Mouse (Mus musculus) heart, embryonic 15.5 days (tissue): ENCODE measurements around the gene Olfr686. TPM values are rescaled to one million over a fixed set of nuclear protein-coding genes. Genes with fewer than 3 reads are reported as not detected.

ENCODE experiments used
- ATAC-seq: fragments of 200-750 bp; cut with Nextera tagmentation; replicated peaks from 2 replicates; pipeline ENCODE4 v1.8.0; 2017; ENCODE audit warnings: low read depth, moderate TSS enrichment; ENCODE audit not compliant: insufficient number of reproducible peaks, insufficient read depth, low FRiP score
- H3K27ac ChIP-seq: fragments of 300-500 bp; sonication (generic); 2 replicates; pipeline ENCODE4 v1.5.1; 2015; ENCODE audit warnings: mild to moderate bottlenecking, inconsistent platforms
- H3K27me3 ChIP-seq: fragments of 300-500 bp; sonication (generic); 2 replicates; pipeline ENCODE4 v1.6.1; 2015; ENCODE audit warnings: inconsistent platforms
- H3K36me3 ChIP-seq: fragments of 300-500 bp; sonication (generic); 2 replicates; pipeline ENCODE4 v1.6.1; 2015; ENCODE audit warnings: mild to moderate bottlenecking, inconsistent platforms
- H3K4me1 ChIP-seq: fragments of 300-500 bp; sonication (generic); replicated peaks from 2 replicates; pipeline ENCODE4 v1.6.1; 2015; ENCODE audit warnings: inconsistent platforms
- H3K4me2 ChIP-seq: fragments of 300-500 bp; sonication (generic); 2 replicates; pipeline ENCODE4 v1.6.1; 2015; ENCODE audit warnings: inconsistent platforms, mild to moderate bottlenecking, moderate library complexity
- H3K4me3 ChIP-seq: fragments of 300-500 bp; sonication (generic); 2 replicates; pipeline ENCODE4 v1.5.1; 2015; ENCODE audit warnings: mild to moderate bottlenecking, inconsistent platforms
- H3K9ac ChIP-seq: fragments of 300-500 bp; sonication (generic); 2 replicates; pipeline ENCODE4 v1.6.1; 2015; ENCODE audit warnings: mild to moderate bottlenecking, inconsistent platforms
- H3K9me3 ChIP-seq: fragments of 300-500 bp; sonication (generic); replicated peaks from 2 replicates; pipeline ENCODE4 v1.6.1; 2016; ENCODE audit warnings: inconsistent platforms
- WGBS: fragments of 180-500 bp; shearing (Covaris S2); methylation state at CpG from one replicate; pipeline ENCODE4 v1.1.7; 2015; ENCODE audit warnings: mixed read lengths; 5-methylcytosine and 5-hydroxymethylcytosine counted together
- polyA plus RNA-seq: library from polyadenylated mRNA; unstranded; fragments of >200 nt; fragmentation: Nextera tagmentation; extraction: Ambion mirVana; gene quantifications from 2 replicates; pipeline ENCODE4 v1.2.1, GENCODE M21; 2015

The Olfr686 gene
- polyA plus RNA-seq, 1 experiment from 2014 or later: not detected

DNA sequence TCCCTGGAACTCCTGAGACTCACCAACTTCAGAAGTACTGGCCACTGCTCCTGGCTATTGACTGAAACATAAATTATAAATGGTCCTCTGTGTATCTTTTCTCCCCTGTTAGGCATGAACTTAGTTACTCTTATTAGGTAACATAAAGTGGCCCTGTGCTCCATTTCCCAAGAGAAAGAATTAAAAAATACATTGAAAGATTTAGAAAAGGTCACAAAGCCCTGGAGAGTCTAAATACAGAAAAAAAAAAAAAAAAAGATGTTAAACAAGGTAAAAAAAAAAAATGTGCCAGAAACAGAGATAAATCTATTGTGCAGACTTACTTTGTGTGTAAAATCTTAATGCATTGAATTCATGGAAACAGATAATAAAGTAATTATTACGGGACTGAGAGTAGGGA lies 43.7 kb downstream of the Olfr686 start, which contains the start of gene Olfr684:
Gene Olfr684 (minus strand): TSS at position 101 of the 400 bp plus-strand sequence.
- no peaks in the 10 kb centered on the region for H3K36me3 ChIP-seq
- H3K4me2 ChIP-seq: no peak within 1 kb of the TSS
- 52% methylated on average over 1 of the region's 1 CpGs for WGBS
- H3K27me3 ChIP-seq: no peaks in the 10 kb centered on the region
- no peak for ATAC-seq
- no peak within 1 kb of the TSS for H3K9ac ChIP-seq
- H3K4me1 ChIP-seq: no peaks in the 10 kb centered on the region
- no peak within 1 kb of the TSS for H3K4me3 ChIP-seq
- H3K27ac ChIP-seq: no peak within 1 kb of the TSS
- no peaks in the 10 kb centered on the region for H3K9me3 ChIP-seq

Other genes with a start within 250 kb of the Olfr686 start
- not detected in 2 replicates for gene Olfr670, start 244.9 kb downstream of the Olfr686 start, polyA plus RNA-seq
- not detected in 2 replicates for gene Olfr671, start 228.4 kb downstream of the Olfr686 start, polyA plus RNA-seq
- gene Olfr672, start 205.5 kb downstream of the Olfr686 start, polyA plus RNA-seq: not detected in 2 replicates
- not detected in 2 replicates for gene Olfr675, start 179.0 kb downstream of the Olfr686 start, polyA plus RNA-seq
- not detected in 2 replicates for gene Olfr676, start 174.8 kb downstream of the Olfr686 start, polyA plus RNA-seq
- not detected in 2 replicates for gene Olfr677, start 156.1 kb downstream of the Olfr686 start, polyA plus RNA-seq
- gene Olfr678, start 143.0 kb downstream of the Olfr686 start, polyA plus RNA-seq: not detected in 2 replicates
- gene Olfr679, start 126.3 kb downstream of the Olfr686 start, polyA plus RNA-seq: not detected in 2 replicates
- gene Olfr680-ps1, start 114.7 kb downstream of the Olfr686 start, polyA plus RNA-seq: not detected in 2 replicates
- gene Olfr681, start 90.6 kb downstream of the Olfr686 start, polyA plus RNA-seq: not detected in 2 replicates
- gene Olfr683, start 60.5 kb downstream of the Olfr686 start, polyA plus RNA-seq: not detected in 2 replicates
- not detected in 2 replicates for gene Olfr684, start 43.8 kb downstream of the Olfr686 start, polyA plus RNA-seq
- not detected in 2 replicates for gene Olfr685, start 21.5 kb downstream of the Olfr686 start, polyA plus RNA-seq
- gene Olfr688, start 80.6 kb upstream of the Olfr686 start, polyA plus RNA-seq: not detected in 2 replicates
- not detected in 2 replicates for gene Olfr689, start 103.7 kb upstream of the Olfr686 start, polyA plus RNA-seq
- not detected in 2 replicates for gene Olfr690, start 126.6 kb upstream of the Olfr686 start, polyA plus RNA-seq
- gene Olfr691, start 134.8 kb upstream of the Olfr686 start, polyA plus RNA-seq: not detected in 2 replicates
- gene Olfr692, start 160.7 kb upstream of the Olfr686 start, polyA plus RNA-seq: not detected in 2 replicates
- gene Gm5901, start 167.6 kb upstream of the Olfr686 start, polyA plus RNA-seq: not detected in 2 replicates
- 24.7 and 35.4 TPM in 2 replicates for gene Fam160a2, start 192.6 kb upstream of the Olfr686 start, polyA plus RNA-seq
- not detected in 2 replicates for gene Cnga4, start 197.1 kb upstream of the Olfr686 start, polyA plus RNA-seq
- 0.05 TPM in 1 of 2 replicates, not detected in the other for gene Cckbr, start 218.2 kb upstream of the Olfr686 start, polyA plus RNA-seq